Mouse (Mus musculus) midbrain, embryonic 11.5 days (tissue): ENCODE measurements around the gene Rlbp1. TPM values are rescaled to one million over a fixed set of nuclear protein-coding genes. Genes with fewer than 3 reads are reported as not detected.
A peak's percentile ranks its signal among the peaks of the same experiment; 100 is the strongest.

Source experiments
- ATAC-seq: fragments of 200-750 bp; cut with Nextera tagmentation; 2 replicates; pipeline ENCODE4 v1.8.0; 2017; ENCODE audit warnings: moderate TSS enrichment, moderate library complexity; ENCODE audit not compliant: low FRiP score
- DNase-seq: peaks from one replicate; pipeline ENCODE4 v3.0.0; 2015; ENCODE audit warnings: low spot score; ENCODE audit errors: missing footprints
- H3K27ac ChIP-seq: fragments of 300-500 bp; sonication (generic); 2 replicates; pipeline ENCODE4 v1.5.1; 2014; ENCODE audit warnings: low read depth, low read length
- H3K27me3 ChIP-seq: fragments of 300-500 bp; sonication (generic); 2 replicates; pipeline ENCODE4 v1.6.1; 2014; ENCODE audit warnings: mild to moderate bottlenecking, low read length, moderate library complexity, mixed read lengths; ENCODE audit not compliant: control insufficient read depth, insufficient read depth
- H3K36me3 ChIP-seq: fragments of 300-500 bp; sonication (generic); 2 replicates; pipeline ENCODE4 v1.6.1; 2014; ENCODE audit warnings: mild to moderate bottlenecking, low read length, moderate library complexity, mixed read lengths; ENCODE audit not compliant: control insufficient read depth, insufficient read depth
- H3K4me1 ChIP-seq: fragments of 300-500 bp; sonication (generic); 2 replicates; pipeline ENCODE4 v1.6.1; 2014; ENCODE audit warnings: low read length; ENCODE audit not compliant: control insufficient read depth, insufficient read depth
- H3K4me2 ChIP-seq: fragments of 300-500 bp; sonication (generic); 2 replicates; pipeline ENCODE4 v1.6.1; 2014; ENCODE audit warnings: mild to moderate bottlenecking, moderate library complexity
- H3K4me3 ChIP-seq: fragments of 300-500 bp; sonication (generic); 2 replicates; pipeline ENCODE4 v1.5.1; 2014; ENCODE audit warnings: low read depth, low read length
- H3K9ac ChIP-seq: fragments of 300-500 bp; sonication (generic); 2 replicates; pipeline ENCODE4 v1.6.1; 2014; ENCODE audit warnings: low read length
- H3K9me3 ChIP-seq: fragments of 300-500 bp; sonication (generic); 2 replicates; pipeline ENCODE4 v1.6.1; 2016; ENCODE audit warnings: low read length; ENCODE audit not compliant: control insufficient read depth
- WGBS: fragments of 180-500 bp; shearing (Covaris S2); extraction: QIAGEN DNeasy Blood & Tissue Kit; methylation state at CpG from one replicate; pipeline ENCODE4 v1.1.7; 2014; 5-methylcytosine and 5-hydroxymethylcytosine counted together
- polyA plus RNA-seq: library from polyadenylated mRNA; unstranded; fragments of >200 nt; fragmentation: Nextera tagmentation; extraction: Ambion mirVana; gene quantifications from 2 replicates; pipeline ENCODE4 v1.2.1, GENCODE M21; 2014

Gene Rlbp1
- polyA plus RNA-seq, 1 experiment from 2014 or later, result 0.52 TPM

- no peak for DNase-seq
- WGBS, result 79% methylated on average over 13 of the region's 13 CpGs
- Histone ChIP-seq H3K9me3 (no peaks in the 10 kb centered on the region), H3K9ac (no peak overlapping the region), H3K27me3 (no peaks in the 10 kb centered on the region), H3K4me1 (no peaks in the 10 kb centered on the region), H3K27ac (no peak overlapping the region), H3K4me3 (no peak overlapping the region), H3K4me2 (no peak overlapping the region), H3K36me3 (peaks cover 3% of the 10 kb centered on the region; the same call in 1 of the 2 replicates)
- ATAC-seq, result no peak
Measured at GRCm38 (mm10) chr7:79347108-79347813, 39.6 kb downstream of the Rlbp1 start.

GRCm38 (mm10) chr7:79346555-79347075, 40.2 kb downstream of the Rlbp1 start:
- no peaks in the 10 kb centered on the region for H3K4me1 ChIP-seq
- ATAC-seq, result no peak
- H3K27me3 ChIP-seq, result no peaks in the 10 kb centered on the region
- 83% methylated on average over 8 of the region's 8 CpGs for WGBS
- H3K4me2 ChIP-seq, result no peak overlapping the region
- no peak overlapping the region for H3K4me3 ChIP-seq
- peaks cover 3% of the 10 kb centered on the region; the same call in 1 of the 2 replicates for H3K36me3 ChIP-seq
- H3K9me3 ChIP-seq, result no peaks in the 10 kb centered on the region
- no peak overlapping the region for H3K27ac ChIP-seq
- DNase-seq, result no peak
- no peak overlapping the region for H3K9ac ChIP-seq

- Histone ChIP-seq H3K9ac (no peak overlapping the region), H3K4me3 (no peak overlapping the region), H3K36me3 (peaks cover 3% of the 10 kb centered on the region; the same call in 1 of the 2 replicates), H3K27ac (no peak overlapping the region), H3K27me3 (no peaks in the 10 kb centered on the region), H3K9me3 (no peaks in the 10 kb centered on the region), H3K4me2 (no peak overlapping the region), H3K4me1 (no peaks in the 10 kb centered on the region)
- 57% methylated on average over 4 of the region's 4 CpGs for WGBS
- ATAC-seq (no peak), DNase-seq (peak; percentile 94)
Measured at GRCm38 (mm10) chr7:79345902-79346301, 40.9 kb downstream of the Rlbp1 start.

- H3K9me3 ChIP-seq, result no peaks in the 10 kb centered on the region
- H3K4me1 ChIP-seq, result no peaks in the 10 kb centered on the region
- ATAC-seq (no peak), DNase-seq (no peak)
- H3K9ac ChIP-seq, result no peak overlapping the region
- no peak overlapping the region for H3K4me2 ChIP-seq
- H3K4me3 ChIP-seq, result no peak overlapping the region
- H3K27me3 ChIP-seq, result no peaks in the 10 kb centered on the region
- 92% methylated on average over 8 of the region's 8 CpGs for WGBS
- no peak overlapping the region for H3K27ac ChIP-seq
- H3K36me3 ChIP-seq, result no peaks in the 10 kb centered on the region
Measured at GRCm38 (mm10) chr7:79336362-79336910, 50.4 kb downstream of the Rlbp1 start.

GRCm38 (mm10) chr7:79333419-79333818, 53.4 kb downstream of the Rlbp1 start:
- Histone ChIP-seq H3K9ac (no peak overlapping the region), H3K4me3 (no peak overlapping the region), H3K4me2 (no peak overlapping the region), H3K27me3 (no peaks in the 10 kb centered on the region), H3K36me3 (no peaks in the 10 kb centered on the region), H3K27ac (no peak overlapping the region), H3K9me3 (no peaks in the 10 kb centered on the region), H3K4me1 (0 out of 2 replicates have a peak, but pooled peaks cover 4% of the 10 kb centered on the region)
- ATAC-seq, result no peak
- no peak for DNase-seq
- WGBS, result 85% methylated on average over 3 of the region's 3 CpGs

- H3K4me2 ChIP-seq, result no peak overlapping the region
- no peak for DNase-seq
- H3K9me3 ChIP-seq, result no peaks in the 10 kb centered on the region
- H3K27me3 ChIP-seq, result no peaks in the 10 kb centered on the region
- no peak overlapping the region for H3K4me3 ChIP-seq
- 44% methylated on average over 10 of the region's 10 CpGs for WGBS
- H3K9ac ChIP-seq, result no peak overlapping the region
- H3K4me1 ChIP-seq, result 0 out of 2 replicates have a peak, but pooled peaks cover 4% of the 10 kb centered on the region
- H3K36me3 ChIP-seq, result no peaks in the 10 kb centered on the region
- no peak for ATAC-seq
- H3K27ac ChIP-seq, result no peak overlapping the region
Measured at GRCm38 (mm10) chr7:79331197-79331596, 55.7 kb downstream of the Rlbp1 start.

GRCm38 (mm10) chr7:79328769-79329168, 58.1 kb downstream of the Rlbp1 start:
- H3K27me3 ChIP-seq, result no peaks in the 10 kb centered on the region
- H3K9ac ChIP-seq, result no peak overlapping the region
- WGBS, result 94% methylated on average over 5 of the region's 5 CpGs
- H3K27ac ChIP-seq, result no peak overlapping the region
- no peak for DNase-seq
- no peak for ATAC-seq
- H3K36me3 ChIP-seq, result peaks cover 9% of the 10 kb centered on the region; the same call in 1 of the 2 replicates
- H3K9me3 ChIP-seq, result no peaks in the 10 kb centered on the region
- no peak overlapping the region for H3K4me2 ChIP-seq
- no peak overlapping the region for H3K4me3 ChIP-seq
- 0 out of 2 replicates have a peak, but pooled peaks cover 4% of the 10 kb centered on the region for H3K4me1 ChIP-seq

Other genes starting within 250 kb of the Rlbp1 start
- gene Mfge8, start 238.0 kb downstream of the Rlbp1 start, polyA plus RNA-seq, result 70.6 and 76.9 TPM in 2 replicates
- gene Abhd2, start 113.8 kb downstream of the Rlbp1 start, polyA plus RNA-seq, result 11.6 and 11.7 TPM in 2 replicates
- gene Fanci, start 4.9 kb upstream of the Rlbp1 start, polyA plus RNA-seq, result 18.7 and 20.2 TPM in 2 replicates
- 24.0 and 26.7 TPM in 2 replicates for gene Polg, start 79.3 kb upstream of the Rlbp1 start, polyA plus RNA-seq
- gene Rhcg, start 230.6 kb upstream of the Rlbp1 start, polyA plus RNA-seq, result 0.41 and 0.75 TPM in 2 replicates